Mouse (Mus musculus) C2C12 (cell line): ENCODE results near the gene Map4k3. TPM values are rescaled to one million over a fixed set of nuclear protein-coding genes. Genes with fewer than 3 reads are reported as not detected.

Source experiments
- H3K27me3 ChIP-seq: one replicate; pipeline ENCODE4 v1.6.1; 2011; ENCODE audit not compliant: control insufficient read depth, insufficient read depth, insufficient read length
- H3K36me3 ChIP-seq: one replicate; pipeline ENCODE4 v1.6.1; 2011; ENCODE audit not compliant: control insufficient read depth, insufficient read depth
- H3K4me3 ChIP-seq: one replicate; pipeline ENCODE4 v1.5.1; 2011; ENCODE audit warnings: mild to moderate bottlenecking, control low read depth; ENCODE audit not compliant: poor library complexity, insufficient read depth, severe bottlenecking
- H3K79me2 ChIP-seq: one replicate; pipeline ENCODE4 v1.6.1; 2011; ENCODE audit not compliant: control insufficient read depth, insufficient read depth
- H3K79me3 ChIP-seq: one replicate; pipeline ENCODE4 v1.6.1; 2011; ENCODE audit warnings: low read depth, control low read depth
- H3ac ChIP-seq: one replicate; pipeline ENCODE3; 2011; ENCODE audit warnings: low read depth; ENCODE audit not compliant: control insufficient read depth, insufficient read length
- CEBPB ChIP-seq: IDR thresholded peaks from one replicate; pipeline ENCODE4 v1.6.1; 2011; ENCODE audit warnings: low read depth, mild to moderate bottlenecking, control low read depth, moderate library complexity
- CTCF ChIP-seq: IDR thresholded peaks from one replicate; pipeline ENCODE4 v1.5.1; 2011; ENCODE audit not compliant: control insufficient read depth, insufficient read depth, insufficient read length
- FOSL1 ChIP-seq: IDR thresholded peaks from one replicate; pipeline ENCODE4 v1.8.0; 2011; ENCODE audit warnings: mild to moderate bottlenecking, low read length; ENCODE audit not compliant: poor library complexity, insufficient read depth, severe bottlenecking
- MAX ChIP-seq: IDR thresholded peaks from one replicate; pipeline ENCODE4 v1.6.1; 2011; ENCODE audit warnings: mild to moderate bottlenecking, control low read depth
- MYOD1 ChIP-seq: IDR thresholded peaks from one replicate; pipeline ENCODE4 v1.6.1; 2011; ENCODE audit warnings: low read depth; ENCODE audit not compliant: control insufficient read depth, insufficient read length
- MYOG ChIP-seq: IDR thresholded peaks from one replicate; pipeline ENCODE4 v1.6.1; 2011; ENCODE audit not compliant: control insufficient read depth, insufficient read length; ENCODE audit errors: extremely low read depth
- USF1 ChIP-seq: IDR thresholded peaks from one replicate; pipeline ENCODE4 v1.6.1; 2011; ENCODE audit warnings: low read depth, mild to moderate bottlenecking, control low read depth, moderate library complexity
- polyA plus RNA-seq: library from polyadenylated mRNA; unstranded; fragments of >200 nt; fragmentation: generic; extraction: Trizol; gene quantifications from one replicate; pipeline ENCODE4 v1.2.1, GENCODE M21; 2012; ENCODE audit warnings: missing spikeins

Map4k3 gene
- polyA plus RNA-seq, 1 experiment: 3.0 TPM

DNA sequence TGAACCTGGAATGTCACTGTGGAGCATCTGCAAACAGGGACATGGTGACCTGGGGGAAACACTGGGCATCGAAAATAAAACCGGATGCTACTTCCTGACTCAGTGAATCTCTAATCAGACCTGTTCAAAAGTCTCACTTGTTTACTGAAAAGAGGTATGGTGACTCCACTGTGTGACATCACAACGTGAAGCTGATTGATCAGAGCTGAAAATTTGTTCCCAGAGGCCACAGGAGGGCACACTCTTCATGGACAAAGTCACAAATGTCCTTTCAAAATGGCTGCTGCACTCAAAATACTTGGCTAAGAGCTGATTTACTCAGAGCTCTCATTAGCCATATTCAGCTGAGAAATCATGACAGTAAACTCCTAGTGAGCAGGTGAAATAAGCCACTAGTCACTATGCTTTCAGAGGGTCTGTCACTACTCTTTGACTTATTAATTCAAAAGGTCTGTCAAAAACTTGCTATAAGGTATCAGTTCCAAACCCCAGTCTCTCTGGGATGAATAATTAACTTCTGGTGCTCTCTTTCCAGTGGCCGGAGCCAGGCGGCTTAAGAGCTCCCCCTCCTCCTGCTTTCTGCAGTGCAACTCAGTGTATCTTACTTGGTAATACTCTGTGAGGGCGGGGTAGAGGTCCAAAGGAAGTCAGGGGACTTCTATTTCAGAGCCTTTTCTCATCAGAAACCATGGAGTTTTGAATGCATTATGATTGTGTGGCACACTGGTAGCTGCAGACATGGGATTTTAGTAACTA is 44.3 kb downstream of the Map4k3 start:
- Histone ChIP-seq H3K4me3 (no peak overlapping the region), H3ac (no peak overlapping the region), H3K79me3 (no peaks in the 10 kb centered on the region), H3K36me3 (no peaks in the 10 kb centered on the region), H3K27me3 (no peaks in the 10 kb centered on the region), H3K79me2 (no peaks in the 10 kb centered on the region)
- TF ChIP-seq USF1: no peak
- TF ChIP-seq CEBPB: no peak

DNA sequence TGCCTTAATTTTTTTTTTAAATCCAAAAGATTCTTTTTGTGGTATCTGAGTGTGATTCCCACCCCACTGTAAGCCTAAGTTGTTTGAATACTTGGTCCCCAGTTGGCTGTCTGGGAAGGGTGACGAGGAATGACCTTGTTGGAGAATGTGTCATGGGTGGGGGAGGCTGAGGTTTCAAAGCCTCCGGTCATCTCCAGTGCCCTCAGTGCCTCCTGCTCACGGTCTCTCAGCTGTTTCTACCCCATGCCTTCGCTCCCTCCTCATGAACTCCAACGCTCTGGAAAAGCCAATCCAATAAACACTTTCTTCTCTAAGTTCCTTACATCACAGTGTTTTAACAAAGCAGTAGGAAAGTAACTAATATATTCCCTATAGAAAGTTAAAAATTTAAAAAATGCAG is 45.2 kb downstream of the Map4k3 start:
- Histone ChIP-seq H3ac (no peak overlapping the region), H3K79me2 (no peaks in the 10 kb centered on the region), H3K4me3 (no peak overlapping the region), H3K27me3 (no peaks in the 10 kb centered on the region), H3K79me3 (no peaks in the 10 kb centered on the region), H3K36me3 (no peaks in the 10 kb centered on the region)
- no peak for TF ChIP-seq MAX
- TF ChIP-seq CTCF: no peak
- no peak for TF ChIP-seq MYOD1
- no peak for TF ChIP-seq USF1
- no peak for TF ChIP-seq FOSL1
- TF ChIP-seq CEBPB: no peak
- TF ChIP-seq MYOG: no peak

DNA sequence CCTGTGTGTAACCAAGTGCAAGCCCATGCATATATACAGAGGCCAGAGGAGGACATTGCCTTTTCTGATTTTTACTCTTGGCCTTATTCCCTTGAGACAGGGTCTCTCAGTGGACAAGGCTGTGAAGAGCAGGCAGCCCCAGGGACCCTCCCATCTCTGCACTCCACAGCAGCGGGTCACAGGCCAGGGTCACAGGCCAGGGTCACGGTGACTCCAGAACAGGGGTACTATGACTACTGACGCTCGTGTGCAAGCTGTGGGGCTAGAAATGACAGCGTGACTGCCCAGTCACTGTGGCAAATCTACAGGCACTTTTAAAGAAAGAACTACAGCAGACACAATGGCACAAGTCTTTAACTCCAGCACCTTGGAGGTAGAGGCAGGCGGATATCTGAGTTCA is 50.1 kb downstream of the Map4k3 start:
- TF ChIP-seq MYOG: no peak
- no peak for TF ChIP-seq MYOD1
- no peak for TF ChIP-seq CTCF
- TF ChIP-seq MAX: no peak
- TF ChIP-seq USF1: no peak
- no peak for TF ChIP-seq FOSL1
- TF ChIP-seq CEBPB: no peak
- H3K4me3 ChIP-seq: no peak overlapping the region

DNA sequence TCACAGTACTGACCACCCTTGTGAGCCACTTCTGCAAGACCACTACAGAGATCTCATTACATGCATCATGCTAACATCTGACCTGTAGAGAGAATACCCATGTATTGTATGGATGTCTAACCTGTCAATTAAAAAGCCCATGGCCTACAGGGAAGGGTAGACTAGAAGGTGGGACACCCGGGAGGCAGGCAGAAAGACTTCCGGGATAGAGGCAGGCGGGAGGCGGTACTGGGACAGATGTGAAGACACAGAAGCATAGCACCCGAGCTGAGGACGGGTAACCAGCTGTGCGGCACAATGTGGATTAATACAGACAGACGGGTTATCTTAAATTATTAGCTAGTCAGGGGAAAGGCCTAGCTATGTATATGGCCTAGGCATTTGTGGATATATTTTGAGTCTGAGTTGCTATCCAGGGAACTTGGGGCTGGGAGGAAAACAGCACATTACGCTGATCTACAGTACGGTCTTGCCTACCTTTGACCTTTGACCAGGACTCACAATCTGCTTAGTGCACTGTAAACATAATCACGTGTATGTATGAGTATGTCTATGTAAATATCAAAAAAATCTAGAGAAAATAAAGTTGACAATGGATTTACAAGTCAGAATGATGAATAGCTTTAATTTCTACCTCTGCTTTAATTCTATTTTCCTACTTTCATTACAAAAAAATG is 51.3 kb downstream of the Map4k3 start:
- Histone ChIP-seq H3K79me2 (no peaks in the 10 kb centered on the region), H3K27me3 (no peaks in the 10 kb centered on the region), H3K36me3 (no peaks in the 10 kb centered on the region), H3K4me3 (no peak overlapping the region), H3ac (no peak overlapping the region), H3K79me3 (peaks cover 2% of the 10 kb centered on the region)
- TF ChIP-seq MAX (no peak), CEBPB (no peak), MYOD1 (no peak), CTCF (no peak), FOSL1 (no peak), MYOG (no peak), USF1 (no peak)

More for the DNA sequence above, 50.1 kb downstream of the Map4k3 start:
- Histone ChIP-seq H3K27me3 (no peaks in the 10 kb centered on the region), H3K79me3 (peaks cover 2% of the 10 kb centered on the region), H3K79me2 (no peaks in the 10 kb centered on the region), H3K36me3 (no peaks in the 10 kb centered on the region), H3ac (no peak overlapping the region)

DNA sequence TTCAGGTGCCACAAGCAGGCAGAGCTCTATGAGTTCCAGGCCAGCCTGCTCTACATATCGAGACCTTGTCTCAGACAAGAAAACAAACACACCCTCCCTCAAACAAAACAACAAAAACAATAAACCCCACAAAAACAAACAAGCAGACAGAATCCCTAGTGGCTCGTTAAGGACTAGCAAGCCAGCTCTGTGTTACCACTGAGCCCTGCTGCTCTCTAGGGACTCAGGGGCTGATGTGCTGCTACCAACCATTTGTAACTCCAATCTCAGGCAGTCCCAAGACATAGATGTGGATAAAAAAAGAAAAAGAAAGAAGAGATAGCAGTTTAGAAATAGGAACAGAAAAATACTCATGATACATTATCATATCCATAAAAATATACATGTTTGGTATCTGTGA is 52.1 kb downstream of the Map4k3 start:
- Histone ChIP-seq H3K4me3 (no peak overlapping the region), H3K36me3 (no peaks in the 10 kb centered on the region), H3K79me3 (peaks cover 4% of the 10 kb centered on the region), H3K27me3 (no peaks in the 10 kb centered on the region), H3K79me2 (no peaks in the 10 kb centered on the region), H3ac (no peak overlapping the region)
- TF ChIP-seq USF1 (no peak), FOSL1 (no peak), CEBPB (no peak), MAX (no peak), MYOD1 (no peak), MYOG (no peak), CTCF (no peak)

DNA sequence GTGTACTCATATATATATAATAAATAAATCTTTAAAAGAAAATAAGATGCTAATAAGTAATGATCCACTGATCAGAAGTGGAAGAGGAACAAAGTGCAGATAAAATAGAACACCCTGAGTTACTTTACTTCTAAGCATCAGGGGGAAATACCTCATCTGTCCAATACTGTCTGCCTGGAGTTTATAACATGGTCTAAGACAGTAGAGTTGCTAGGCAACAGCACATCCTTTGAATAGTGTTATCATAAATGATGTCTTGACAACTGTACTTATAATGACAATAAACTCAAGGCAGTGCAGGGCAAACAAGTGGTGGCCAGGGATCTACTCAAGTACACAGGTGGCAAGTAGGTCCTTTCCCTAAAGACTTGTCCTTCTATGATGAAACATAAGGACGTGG is 57.9 kb downstream of the Map4k3 start:
- H3K27me3 ChIP-seq: no peaks in the 10 kb centered on the region
- H3K36me3 ChIP-seq: no peaks in the 10 kb centered on the region
- H3K79me2 ChIP-seq: no peaks in the 10 kb centered on the region
- no peak for TF ChIP-seq MYOG
- no peak for TF ChIP-seq USF1
- no peak for TF ChIP-seq MAX
- no peak for TF ChIP-seq CEBPB
- no peak for TF ChIP-seq CTCF
- H3K4me3 ChIP-seq: no peak overlapping the region
- no peak overlapping the region for H3ac ChIP-seq
- H3K79me3 ChIP-seq: peaks cover 4% of the 10 kb centered on the region
